Mouse (Mus musculus) lung, postnatal 0 days (tissue): ENCODE results near the gene Ccdc65.

Experiments
- CTCF ChIP-seq: IDR thresholded peaks from 2 replicates; pipeline ENCODE4 v1.5.1; 2016; ENCODE audit warnings: antibody characterized with exemption, mild to moderate bottlenecking
- EP300 ChIP-seq: IDR thresholded peaks from 2 replicates; pipeline ENCODE4 v1.6.1; 2016; ENCODE audit warnings: antibody characterized with exemption, mild to moderate bottlenecking, control low read depth

DNA sequence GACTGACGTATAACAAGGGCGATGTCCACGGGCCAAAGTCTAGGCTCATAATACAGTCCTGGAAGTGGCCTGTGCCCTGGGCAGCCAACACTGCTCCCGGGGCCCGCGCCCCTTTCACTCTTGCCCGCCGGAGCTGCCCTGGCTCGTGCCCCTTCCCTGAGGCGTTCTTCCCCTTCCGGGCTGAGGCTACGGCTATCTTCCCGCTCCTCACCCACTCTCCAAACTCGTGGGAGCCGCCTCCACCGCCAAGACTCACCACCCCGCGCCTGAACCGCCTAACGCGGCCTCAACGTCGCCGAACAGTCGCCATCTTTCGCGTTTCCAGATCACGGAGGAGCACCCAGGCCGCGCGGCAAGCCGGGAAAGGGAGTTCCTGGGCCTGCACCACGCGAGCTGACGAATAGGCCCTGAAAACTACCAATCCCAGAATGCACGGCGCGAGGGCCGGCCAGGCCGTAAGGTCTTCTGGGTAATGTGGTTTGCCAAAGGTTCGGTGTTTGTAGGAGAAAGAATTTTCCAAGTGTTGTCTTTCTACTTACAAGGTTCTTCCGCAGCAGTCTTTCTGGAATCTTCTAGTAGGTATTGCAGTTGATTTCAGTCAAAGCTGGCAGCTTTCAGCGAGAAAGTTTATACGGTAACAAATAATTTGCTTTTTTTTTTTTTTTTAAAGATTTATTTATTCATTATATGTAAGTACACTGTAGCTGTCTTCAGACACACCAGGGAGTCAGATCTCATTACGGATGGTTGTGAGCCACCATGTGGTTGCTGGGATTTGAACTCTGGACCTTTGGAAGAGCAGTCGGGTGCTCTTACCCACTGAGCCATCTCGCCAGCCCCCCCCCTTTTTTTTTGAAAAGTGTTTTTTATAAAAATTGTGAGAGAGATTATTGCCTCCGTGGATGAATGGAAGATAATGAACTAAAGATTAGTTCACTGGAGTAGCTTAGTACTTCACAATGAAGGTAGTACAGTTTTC is 45.2 kb upstream of the Ccdc65 start, which contains the start of gene Ddx23:
- TF ChIP-seq CTCF (no peak), EP300 (no peak)
